Mouse (Mus musculus) Patski (cell line): Measurements from ENCODE around the gene Spon1. TPM values are rescaled to one million over a fixed set of nuclear protein-coding genes. Genes with fewer than 3 reads are reported as not detected.
A peak's percentile ranks its signal among the peaks of the same experiment; 100 is the strongest.

Experiments used
- ATAC-seq: fragments of 100-300 bp; one replicate; pipeline ENCODE4 v1.8.0; 2021
- CTCF ChIA-PET: fragments of 350-600 bp; sonication (Branson Sonifier 250); formaldehyde crosslinking; loops from one replicate; lab custom pipeline; 2022; ENCODE audit warnings: inconsistent platforms; lab: Charles Lee
- POLR2A ChIA-PET: fragments of 350-600 bp; sonication (Branson Sonifier 250); formaldehyde crosslinking; loops from one replicate; lab custom pipeline; 2022; ENCODE audit warnings: antibody characterized with exemption, inconsistent platforms; lab: Charles Lee
- DNase-seq: peaks from one replicate; pipeline ENCODE4 v3.0.0-alpha.2; 2011; ENCODE audit warnings: low read depth, low spot score
- H3K27me3 ChIP-seq: fragments of 371-371 bp; one replicate; pipeline ENCODE4 v1.5.1; 2021
- CTCF ChIP-seq: fragments of 100-300 bp; IDR thresholded peaks from one replicate; pipeline ENCODE4 v1.5.1; 2021
- in situ Hi-C: fragments of 300-500 bp; cut with MboI; formaldehyde crosslinking; loops from 3 replicates; pipeline ENCODE4 v1.11.1; 2018; ENCODE audit warnings: low pct_unique_long_range_greater_than_20kb, mixed read lengths
- polyA plus RNA-seq: library from polyadenylated mRNA; unstranded; gene quantifications from one replicate; pipeline ENCODE4 v1.2.3, GENCODE M21; 2021

Gene Spon1
- polyA plus RNA-seq, 1 experiment from 2014 or later: 0.33 TPM

GRCm38 (mm10) chr7:113861964-113862363 lies 96.2 kb downstream of the Spon1 start:
- in situ Hi-C loops: no loop called here
- ATAC-seq (no peak), DNase-seq (no peak)
- no peaks in the 10 kb centered on the region for H3K27me3 ChIP-seq
- CTCF ChIA-PET: no interaction called here
- TF ChIP-seq CTCF: no peak
- POLR2A ChIA-PET: no interaction called here

- ChIA-PET POLR2A (no interaction called here), CTCF (no interaction called here)
- peaks cover 8% of the 10 kb centered on the region for H3K27me3 ChIP-seq
- in situ Hi-C loops: no loop called here
- no peak for TF ChIP-seq CTCF
- ATAC-seq (no peak), DNase-seq (no peak)
These were observed 107.0 kb downstream of the Spon1 start for GRCm38 (mm10) chr7:113872846-113873245.

- CTCF ChIA-PET: no interaction called here
These were observed 111.7 kb downstream of the Spon1 start for GRCm38 (mm10) chr7:113877451-113877850.

GRCm38 (mm10) chr7:113877926-113878325 lies 112.1 kb downstream of the Spon1 start:
- POLR2A ChIA-PET: no interaction called here

More at GRCm38 (mm10) chr7:113877451-113877850, 111.7 kb downstream of the Spon1 start:
- POLR2A ChIA-PET: no interaction called here
- peaks cover 8% of the 10 kb centered on the region for H3K27me3 ChIP-seq
- in situ Hi-C loops: no loop called here
- no peak for DNase-seq
- TF ChIP-seq CTCF: no peak
- ATAC-seq: no peak

GRCm38 (mm10) chr7:113879085-113879501 lies 113.3 kb downstream of the Spon1 start:
- no peak for TF ChIP-seq CTCF
- ChIA-PET POLR2A (no interaction called here), CTCF (interaction anchor here (1.1 kb wide), 1 partner anchor 11 kb away, joined by 3 read pairs; no protein-coding TSS in a partner anchor)
- DNase-seq (no peak), ATAC-seq (no peak)
- in situ Hi-C loops: no loop called here
- H3K27me3 ChIP-seq: peaks cover 7% of the 10 kb centered on the region

More at GRCm38 (mm10) chr7:113877926-113878325, 112.1 kb downstream of the Spon1 start:
- no peak for TF ChIP-seq CTCF
- CTCF ChIA-PET: no interaction called here
- peaks cover 8% of the 10 kb centered on the region for H3K27me3 ChIP-seq
- DNase-seq (no peak), ATAC-seq (no peak)
- in situ Hi-C loops: no loop called here

GRCm38 (mm10) chr7:113880021-113880420 lies 114.2 kb downstream of the Spon1 start:
- POLR2A ChIA-PET: no interaction called here
- DNase-seq (no peak), ATAC-seq (no peak)
- no peak for TF ChIP-seq CTCF
- CTCF ChIA-PET: interaction anchor here (1.0 kb wide), 1 partner anchor 21 kb away, joined by 3 read pairs; no protein-coding TSS in a partner anchor
- in situ Hi-C loops: no loop called here
- H3K27me3 ChIP-seq: no peaks in the 10 kb centered on the region

GRCm38 (mm10) chr7:113890782-113891181 lies 125.0 kb downstream of the Spon1 start:
- ChIA-PET CTCF (no interaction called here), POLR2A (no interaction called here)
- in situ Hi-C loops: no loop called here
- peaks cover 5% of the 10 kb centered on the region for H3K27me3 ChIP-seq
- DNase-seq (no peak), ATAC-seq (no peak)
- no peak for TF ChIP-seq CTCF

- in situ Hi-C loops: no loop called here
- peaks cover 5% of the 10 kb centered on the region for H3K27me3 ChIP-seq
- CTCF ChIA-PET: interaction anchor here (1.4 kb wide), 1 partner anchor 11 kb away, joined by 3 read pairs; no protein-coding TSS in a partner anchor
- DNase-seq (no peak), ATAC-seq (no peak)
- TF ChIP-seq CTCF: no peak
- POLR2A ChIA-PET: no interaction called here
These were observed 125.7 kb downstream of the Spon1 start for GRCm38 (mm10) chr7:113891491-113891890.

- no peak for DNase-seq
- CTCF ChIA-PET: no interaction called here
- POLR2A ChIA-PET: no interaction called here
- H3K27me3 ChIP-seq: peaks cover 5% of the 10 kb centered on the region
- in situ Hi-C loops: no loop called here
- no peak for TF ChIP-seq CTCF
- ATAC-seq: no peak
These were observed 128.3 kb downstream of the Spon1 start for GRCm38 (mm10) chr7:113893944-113894662.

- no peaks in the 10 kb centered on the region for H3K27me3 ChIP-seq
- no peak for TF ChIP-seq CTCF
- DNase-seq (no peak), ATAC-seq (no peak)
- in situ Hi-C loops: no loop called here
- ChIA-PET CTCF (no interaction called here), POLR2A (no interaction called here)
These were observed 129.5 kb downstream of the Spon1 start for GRCm38 (mm10) chr7:113895266-113895665.

- ATAC-seq (no peak), DNase-seq (no peak)
- H3K27me3 ChIP-seq: no peaks in the 10 kb centered on the region
- in situ Hi-C loops: no loop called here
- POLR2A ChIA-PET: no interaction called here
- peak; percentile 39 for TF ChIP-seq CTCF
- CTCF ChIA-PET: no interaction called here
These were observed 132.6 kb downstream of the Spon1 start for GRCm38 (mm10) chr7:113898388-113898787.
